Mouse (Mus musculus) left cerebral cortex, adult 2 months (tissue): Measurements from ENCODE around the gene Vmn1r26. TPM values are rescaled to one million over a fixed set of nuclear protein-coding genes. Genes with fewer than 3 reads are reported as not detected.
"Not testable (repeated sequence)": the region's sequence is repeated elsewhere in the genome, so short reads cannot be mapped to it uniquely, and the experiment has no call there.

Experiments used
- DNase-seq, 2 experiments: peaks; one replicate each; pipeline ENCODE4 v3.0.0; 2021 to 2022; ENCODE audit warnings: low spot score in 2 of 2, mixed read lengths in 1 of 2; ENCODE audit errors: extremely low spot score in 1 of 2
- H3K27ac ChIP-seq: fragments of 200-600 bp; 2 replicates; pipeline ENCODE4 v1.8.1; 2022
- H3K4me3 ChIP-seq: fragments of 200-600 bp; 2 replicates; pipeline ENCODE4 v1.8.1; 2022
- CTCF ChIP-seq: fragments of 200-600 bp; IDR thresholded peaks from 2 replicates; pipeline ENCODE4 v1.8.1; 2022; ENCODE audit warnings: antibody characterized with exemption, mild to moderate bottlenecking, moderate library complexity
- intact Hi-C: fragments of 180-260 bp; cut with DNase I; formaldehyde crosslinking; loops from one replicate; pipeline ENCODE4 v1.15.1; 2025
- long read RNA-seq, 2 experiments: library from polyadenylated mRNA; stranded (forward); transcript quantifications; one replicate each; pipeline ENCODE4 v2.0.0; 2021; ENCODE audit warnings: borderline mapping rate in 2 of 2
- total RNA-seq, 2 experiments: library from RNA; stranded (reverse); gene quantifications; 2 replicates each; pipeline ENCODE4 v1.2.3; 2021

Gene Vmn1r26
- not detected for total RNA-seq
- long read RNA-seq, experiment 1 = 0 reads
- long read RNA-seq, experiment 2 = 0 reads

GRCm38 (mm10) chr6:58015059-58015458 is at the start of gene Vmn1r26:
Vmn1r26 (minus strand) TSS chr6:58015159.
- DNase-seq = no peak

DNA sequence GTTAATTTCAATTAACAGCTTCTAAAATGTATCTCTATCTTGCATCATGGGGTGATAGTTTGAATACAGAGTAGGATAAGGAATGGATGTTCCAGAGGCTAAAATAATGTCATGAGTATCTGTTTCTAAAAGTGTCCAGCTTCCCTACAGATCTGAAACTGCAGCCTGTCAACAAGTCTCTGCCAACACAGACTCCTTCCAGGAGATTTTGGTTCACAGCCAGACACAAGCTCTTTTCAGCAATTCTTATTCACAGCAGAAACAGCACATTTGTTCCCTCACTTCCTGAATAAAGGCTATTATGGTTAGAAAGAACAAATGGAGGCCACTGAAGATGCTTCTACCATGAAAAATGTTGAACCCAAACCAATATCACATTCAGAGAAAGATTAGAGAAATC is 29.1 kb upstream of the Vmn1r26 start:
- H3K27ac ChIP-seq = no peak overlapping the region
- no peak for DNase-seq
- no peak for TF ChIP-seq CTCF
- no peak overlapping the region for H3K4me3 ChIP-seq
- intact Hi-C loops = no loop called here

More at GRCm38 (mm10) chr6:58015059-58015458, at the start of gene Vmn1r26:
- no peak for TF ChIP-seq CTCF
- intact Hi-C loops = no loop called here
- H3K27ac ChIP-seq = no peak within 1 kb of the TSS
- H3K4me3 ChIP-seq = no peak within 1 kb of the TSS

- DNase-seq = peak in 1 of 2 experiments; percentile 10
- H3K4me3 ChIP-seq, H3K27ac ChIP-seq, intact Hi-C loops: not testable (repeated sequence)
These were observed 2.5 kb upstream of the Vmn1r26 start for GRCm38 (mm10) chr6:58017478-58017877.

DNA sequence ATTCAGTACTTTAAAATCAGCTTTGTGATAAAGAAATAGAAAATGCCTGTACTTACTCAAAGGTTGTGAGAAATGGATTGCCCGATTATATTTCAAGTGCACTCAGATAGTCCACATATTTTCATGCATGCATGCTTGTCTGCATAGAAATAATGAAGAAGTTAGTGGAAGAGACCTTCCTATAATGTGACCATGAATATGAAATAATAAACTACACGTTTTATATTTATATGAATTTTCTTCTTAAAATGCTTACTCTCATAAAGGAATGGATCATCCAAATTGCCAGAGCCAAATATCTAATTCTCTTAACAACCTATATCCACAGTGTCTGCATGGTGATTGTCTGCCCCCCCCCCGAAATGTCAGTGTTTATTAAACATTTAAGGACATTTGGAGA is 34.2 kb downstream of the Vmn1r26 start, which contains the start of gene Vmn1r25:
Gene Vmn1r25 (minus strand): TSS at position 101 of the 400 bp plus-strand sequence.
- no peak for TF ChIP-seq CTCF
- DNase-seq = no peak
- no peak within 1 kb of the TSS for H3K4me3 ChIP-seq
- H3K27ac ChIP-seq = no peak within 1 kb of the TSS
- intact Hi-C loops = no loop called here

- DNase-seq, H3K4me3 ChIP-seq, intact Hi-C loops, H3K27ac ChIP-seq: not testable (repeated sequence)
These were observed 53.6 kb downstream of the Vmn1r26 start, which contains the start of gene Vmn1r24 for GRCm38 (mm10) chr6:57961403-57961802. Vmn1r24 (minus strand) TSS chr6:57961503.

Other genes with a start within 250 kb of the Vmn1r26 start
- gene Vopp1, start 190.0 kb downstream of the Vmn1r26 start, total RNA-seq = 100 to 1,000 TPM; 123 to 130 TPM
- not detected for gene Vmn1r21, start 164.8 kb downstream of the Vmn1r26 start, total RNA-seq
- gene Vmn1r22, start 107.1 kb downstream of the Vmn1r26 start, total RNA-seq = not detected
- not detected for gene Vmn1r23, start 88.3 kb downstream of the Vmn1r26 start, total RNA-seq
- not detected for gene Vmn1r24, start 53.7 kb downstream of the Vmn1r26 start, total RNA-seq
- not detected for gene Vmn1r25, start 34.3 kb downstream of the Vmn1r26 start, total RNA-seq
- not detected for gene Vmn1r27, start 203.7 kb upstream of the Vmn1r26 start, total RNA-seq
- gene Vmn1r28, start 246.9 kb upstream of the Vmn1r26 start, total RNA-seq = not detected